Mouse (Mus musculus): Measurements from ENCODE around the gene Akna. TPM values are rescaled to one million over a fixed set of nuclear protein-coding genes. Genes with fewer than 3 reads are reported as not detected.
A peak's percentile ranks its signal among the peaks of the same experiment; 100 is the strongest.

Akna gene
- polyA plus RNA-seq (2015; fragmentation: Nextera tagmentation; extraction: Ambion mirVana) = 10.2 and 10.6 TPM in 2 replicates

DNA sequence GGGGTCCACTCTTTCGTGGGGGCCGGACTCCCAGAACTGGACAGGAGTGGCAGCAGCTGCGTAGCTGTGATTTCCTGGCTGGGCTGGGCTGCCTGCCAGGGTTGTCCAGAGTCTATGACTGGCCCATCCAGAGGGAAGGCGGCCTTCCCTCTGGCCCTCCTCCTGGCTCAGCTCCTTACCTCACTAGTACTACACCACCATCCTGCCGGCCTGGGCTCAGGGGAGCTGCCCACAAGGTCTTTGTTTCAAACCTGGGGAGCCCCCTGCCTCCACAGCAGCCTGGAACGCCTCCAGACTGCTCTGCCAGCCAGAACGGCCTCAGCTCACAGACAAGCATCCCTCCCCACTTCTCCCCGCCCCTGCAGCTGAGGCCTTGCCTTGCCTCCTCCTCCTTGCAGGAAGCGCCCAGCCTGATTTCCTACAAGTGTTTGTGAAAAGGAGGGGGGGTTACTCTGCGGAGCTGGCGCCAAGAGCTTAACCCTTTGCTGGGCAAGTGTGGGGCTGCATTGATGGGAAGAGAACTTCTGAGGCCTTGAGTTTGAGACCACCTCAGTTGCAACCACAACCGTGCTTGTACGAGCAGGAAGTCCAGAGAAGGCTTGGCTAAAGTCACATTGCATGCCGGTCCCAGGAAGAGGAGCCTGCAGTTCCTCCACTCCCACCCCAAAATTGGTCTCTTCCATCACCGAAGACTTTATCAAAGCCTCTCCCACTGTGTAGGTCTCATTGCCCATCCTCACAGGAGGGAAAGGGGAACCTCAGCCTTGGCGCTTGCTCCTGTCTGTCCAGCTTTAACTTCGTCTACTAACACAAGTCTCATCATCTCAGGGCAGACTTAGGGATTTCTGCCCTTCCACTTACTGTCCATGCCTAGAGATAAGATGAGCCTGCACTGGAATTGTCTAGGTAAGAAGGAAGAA, at the start of gene Akna:
Gene Akna, minus strand, starts transcription at position 315 of the 920 bp plus-strand sequence.
- ATAC-seq (ENCODE audit: low read depth) = peak; percentile 93

DNA sequence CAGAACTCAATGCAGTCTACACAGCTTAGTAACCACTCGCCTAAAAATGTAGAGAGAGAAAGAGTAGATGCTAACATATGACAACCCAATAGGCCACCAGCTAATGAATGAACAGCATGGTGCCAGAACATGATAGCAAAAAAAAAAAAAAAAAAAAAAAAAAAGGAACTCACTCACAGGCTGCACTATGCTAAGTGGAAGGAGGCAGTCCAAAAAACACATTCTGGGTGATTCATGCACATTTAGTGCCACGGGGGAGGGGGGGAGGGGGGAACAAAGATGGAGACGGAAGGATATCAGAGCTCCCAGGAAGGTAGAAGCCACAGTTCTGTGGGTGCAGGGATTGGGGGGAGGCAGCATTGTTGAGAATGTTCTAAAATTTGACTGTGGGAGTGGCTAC, 49.4 kb upstream of the Akna start:
- no peak for ATAC-seq (ENCODE audit: low read depth)
- no peak overlapping the region for H3K27ac ChIP-seq (ENCODE audit: low read length)
- H3K27me3 ChIP-seq (ENCODE audit: control insufficient read depth, insufficient read depth, low read depth, low read length) = no peaks in the 10 kb centered on the region
- H3K4me2 ChIP-seq (ENCODE audit: low read depth, low read length) = no peak overlapping the region
- H3K4me1 ChIP-seq (replicated peaks; ENCODE audit: control insufficient read depth, insufficient read depth, low read length) = no peaks in the 10 kb centered on the region
- H3K4me3 ChIP-seq (ENCODE audit: low read length) = no peak overlapping the region
- no peak overlapping the region for H3K9ac ChIP-seq (ENCODE audit: low read length)
- H3K9me3 ChIP-seq (ENCODE audit: control insufficient read depth, low read length) = no peaks in the 10 kb centered on the region
- H3K36me3 ChIP-seq (ENCODE audit: control insufficient read depth, insufficient read depth, low read length) = no peaks in the 10 kb centered on the region
- 70% methylated on average over 3 of the region's 3 CpGs for WGBS

More for the DNA sequence above, at the start of gene Akna:
- WGBS = 2% methylated on average over 17 of the region's 17 CpGs
- H3K9ac ChIP-seq (ENCODE audit: low read length) = peak within 1 kb of the TSS; percentile 69
- peak within 1 kb of the TSS; percentile 47 for H3K4me3 ChIP-seq (ENCODE audit: low read length)
- no peaks in the 10 kb centered on the region for H3K9me3 ChIP-seq (ENCODE audit: control insufficient read depth, low read length)
- peaks cover 80% of the 10 kb centered on the region for H3K4me1 ChIP-seq (replicated peaks; ENCODE audit: control insufficient read depth, insufficient read depth, low read length)
- H3K27me3 ChIP-seq (ENCODE audit: control insufficient read depth, insufficient read depth, low read depth, low read length) = no peaks in the 10 kb centered on the region
- H3K4me2 ChIP-seq (ENCODE audit: low read depth, low read length) = peak within 1 kb of the TSS; percentile 70
- H3K36me3 ChIP-seq (ENCODE audit: control insufficient read depth, insufficient read depth, low read length) = no peaks in the 10 kb centered on the region
- H3K27ac ChIP-seq (ENCODE audit: low read length) = peak within 1 kb of the TSS; percentile 97

DNA sequence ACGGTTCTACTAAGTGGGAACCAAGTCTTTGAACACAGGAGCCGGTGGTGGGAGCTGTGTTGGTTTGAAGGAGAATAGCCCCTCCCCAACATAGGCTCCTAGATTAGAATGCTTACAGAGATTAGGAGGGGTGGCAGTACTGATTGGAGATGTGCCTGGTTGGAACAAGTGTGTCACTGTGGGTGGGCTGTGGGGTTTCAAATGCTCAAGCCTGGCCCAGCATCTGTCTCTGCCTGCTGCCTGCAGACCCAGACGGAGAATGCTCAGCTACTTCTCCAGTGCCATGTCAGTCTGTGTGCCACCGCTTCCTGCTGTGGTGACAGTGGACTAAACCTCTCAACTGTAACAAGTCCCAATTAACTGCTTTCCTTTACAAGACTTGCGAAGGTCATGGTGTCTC, 47.4 kb upstream of the Akna start:
- Histone ChIP-seq H3K4me3 (ENCODE audit: low read length) (no peak overlapping the region), H3K27ac (ENCODE audit: low read length) (no peak overlapping the region)
- WGBS = 73% methylated on average over 5 of the region's 5 CpGs

DNA sequence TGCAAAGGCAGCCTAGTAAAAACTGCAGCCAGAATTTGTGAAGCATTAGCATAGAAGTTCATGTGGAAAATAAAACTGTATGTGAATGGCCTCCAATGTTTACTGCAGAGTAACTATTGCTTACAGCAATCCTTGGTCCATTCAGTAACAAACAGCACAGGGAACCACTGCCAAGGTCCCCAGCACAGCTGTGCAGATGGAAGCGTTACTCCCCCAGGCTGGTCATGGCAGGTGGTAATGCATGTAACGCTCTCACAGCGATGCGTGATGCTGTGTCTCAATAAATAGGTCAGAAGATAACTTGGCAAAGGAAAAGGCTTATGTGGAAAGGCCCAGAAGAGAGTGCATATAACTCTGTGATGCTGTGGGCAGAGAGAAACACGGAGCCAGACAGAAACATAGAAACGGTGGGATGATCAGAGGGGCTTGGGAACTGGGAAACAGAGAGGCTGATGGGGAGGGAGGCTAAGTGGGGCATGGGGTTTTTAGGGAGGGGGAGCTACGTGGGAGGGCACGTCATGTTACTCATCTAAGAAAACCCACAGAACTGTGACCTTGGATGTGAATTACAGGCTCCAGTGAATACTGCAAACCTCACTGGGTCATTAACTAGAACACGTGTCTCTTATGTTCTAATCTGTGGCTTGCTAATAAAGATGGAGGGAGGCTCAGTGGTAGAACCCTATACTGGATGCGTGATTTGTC, 41.4 kb upstream of the Akna start:
- H3K4me3 ChIP-seq (ENCODE audit: low read length) = no peak overlapping the region
- no peak overlapping the region for H3K9ac ChIP-seq (ENCODE audit: low read length)
- H3K4me1 ChIP-seq (replicated peaks; ENCODE audit: control insufficient read depth, insufficient read depth, low read length) = no peaks in the 10 kb centered on the region
- H3K27me3 ChIP-seq (ENCODE audit: control insufficient read depth, insufficient read depth, low read depth, low read length) = no peaks in the 10 kb centered on the region
- no peak overlapping the region for H3K4me2 ChIP-seq (ENCODE audit: low read depth, low read length)
- ATAC-seq (ENCODE audit: low read depth) = no peak
- 83% methylated on average over 10 of the region's 10 CpGs for WGBS
- H3K9me3 ChIP-seq (ENCODE audit: control insufficient read depth, low read length) = no peaks in the 10 kb centered on the region
- H3K27ac ChIP-seq (ENCODE audit: low read length) = no peak overlapping the region
- H3K36me3 ChIP-seq (ENCODE audit: control insufficient read depth, insufficient read depth, low read length) = no peaks in the 10 kb centered on the region

More for the DNA sequence above, 47.4 kb upstream of the Akna start:
- Histone ChIP-seq H3K9ac (ENCODE audit: low read length) (no peak overlapping the region), H3K36me3 (ENCODE audit: control insufficient read depth, insufficient read depth, low read length) (no peaks in the 10 kb centered on the region), H3K27me3 (ENCODE audit: control insufficient read depth, insufficient read depth, low read depth, low read length) (no peaks in the 10 kb centered on the region), H3K9me3 (ENCODE audit: control insufficient read depth, low read length) (no peaks in the 10 kb centered on the region), H3K4me1 (replicated peaks; ENCODE audit: control insufficient read depth, insufficient read depth, low read length) (no peaks in the 10 kb centered on the region), H3K4me2 (ENCODE audit: low read depth, low read length) (no peak overlapping the region)
- no peak for ATAC-seq (ENCODE audit: low read depth)

DNA sequence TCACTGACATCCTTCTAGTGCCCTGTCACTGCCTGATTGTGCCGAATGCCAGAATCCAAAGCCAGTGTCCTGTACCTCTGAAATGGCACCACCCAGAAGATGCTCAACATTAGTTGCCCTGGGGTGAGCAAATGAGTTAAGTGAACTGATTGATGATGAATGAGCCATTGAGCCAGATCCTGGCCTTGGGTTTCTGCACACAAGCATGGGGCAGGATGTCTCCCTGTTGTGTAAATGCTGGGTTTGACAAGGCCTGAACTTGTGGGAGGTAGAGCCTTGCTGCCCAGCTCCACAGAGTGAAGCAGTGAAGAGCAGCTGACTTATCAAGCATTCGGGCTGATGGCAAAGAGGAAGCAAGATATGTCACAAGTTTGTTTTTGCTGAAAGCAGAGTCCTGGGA, 39.9 kb upstream of the Akna start:
- Histone ChIP-seq H3K27me3 (ENCODE audit: control insufficient read depth, insufficient read depth, low read depth, low read length) (no peaks in the 10 kb centered on the region), H3K4me2 (ENCODE audit: low read depth, low read length) (no peak overlapping the region), H3K27ac (ENCODE audit: low read length) (no peak overlapping the region), H3K4me3 (ENCODE audit: low read length) (no peak overlapping the region), H3K36me3 (ENCODE audit: control insufficient read depth, insufficient read depth, low read length) (no peaks in the 10 kb centered on the region), H3K9ac (ENCODE audit: low read length) (no peak overlapping the region), H3K4me1 (replicated peaks; ENCODE audit: control insufficient read depth, insufficient read depth, low read length) (no peaks in the 10 kb centered on the region), H3K9me3 (ENCODE audit: control insufficient read depth, low read length) (no peaks in the 10 kb centered on the region; the same call in 1 of the 2 replicates)
- ATAC-seq (ENCODE audit: low read depth) = no peak
- WGBS = 86% methylated on average over 2 of the region's 2 CpGs

DNA sequence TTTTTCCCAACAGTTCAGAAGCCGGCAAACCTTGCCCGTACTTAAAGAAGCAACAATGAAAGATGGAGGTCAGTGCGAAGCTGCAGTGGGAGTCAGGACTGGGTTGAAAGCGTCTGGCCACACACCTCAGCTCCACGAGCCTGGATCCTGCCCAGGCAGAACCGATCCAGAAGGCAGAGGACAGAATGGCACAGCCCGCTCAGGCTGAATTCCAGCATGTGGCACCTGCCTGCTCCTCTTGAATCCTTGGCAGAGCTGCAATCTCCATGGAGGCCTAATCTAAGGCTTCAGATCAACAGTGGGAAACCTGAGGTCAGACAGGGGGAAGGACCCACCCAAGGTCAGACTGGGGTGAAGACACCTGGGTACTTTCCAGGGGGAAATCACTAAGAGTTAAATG, 38.5 kb upstream of the Akna start:
- WGBS = 92% methylated on average over 7 of the region's 7 CpGs
- no peaks in the 10 kb centered on the region; the same call in 1 of the 2 replicates for H3K9me3 ChIP-seq (ENCODE audit: control insufficient read depth, low read length)

DNA sequence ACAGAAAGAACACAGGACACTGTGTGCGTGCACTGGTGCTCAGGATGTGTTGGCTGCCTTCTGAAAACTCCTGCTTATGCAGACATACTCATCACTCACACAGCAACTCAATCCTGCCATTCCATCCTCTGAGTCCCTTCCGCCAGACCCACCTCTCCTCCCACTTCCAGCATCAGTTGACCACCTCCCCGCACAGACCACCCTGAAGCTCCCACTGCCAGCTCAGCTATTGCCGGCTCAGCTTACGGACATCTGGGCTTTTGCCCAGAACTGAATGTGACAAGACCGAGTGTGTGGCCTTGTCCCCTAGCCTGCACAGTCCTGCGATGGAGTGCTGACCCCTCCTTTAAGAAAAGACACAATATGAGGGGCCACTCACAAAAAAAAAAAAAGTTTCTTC, 37.1 kb upstream of the Akna start:
- Histone ChIP-seq H3K4me2 (ENCODE audit: low read depth, low read length) (no peak overlapping the region), H3K4me1 (replicated peaks; ENCODE audit: control insufficient read depth, insufficient read depth, low read length) (peaks cover 6% of the 10 kb centered on the region; the same call in 1 of the 2 replicates), H3K27me3 (ENCODE audit: control insufficient read depth, insufficient read depth, low read depth, low read length) (no peaks in the 10 kb centered on the region), H3K4me3 (ENCODE audit: low read length) (no peak overlapping the region), H3K9me3 (ENCODE audit: control insufficient read depth, low read length) (no peaks in the 10 kb centered on the region; the same call in 1 of the 2 replicates), H3K27ac (ENCODE audit: low read length) (no peak overlapping the region), H3K36me3 (ENCODE audit: control insufficient read depth, insufficient read depth, low read length) (no peaks in the 10 kb centered on the region), H3K9ac (ENCODE audit: low read length) (no peak overlapping the region)
- 53% methylated on average over 7 of the region's 7 CpGs for WGBS
- 0 out of 2 replicates have a peak, but pooled peaks have one; percentile 29 for ATAC-seq (ENCODE audit: low read depth)

More for the DNA sequence above, 38.5 kb upstream of the Akna start:
- ATAC-seq (ENCODE audit: low read depth) = no peak
- H3K4me3 ChIP-seq (ENCODE audit: low read length) = no peak overlapping the region
- no peaks in the 10 kb centered on the region for H3K36me3 ChIP-seq (ENCODE audit: control insufficient read depth, insufficient read depth, low read length)
- no peak overlapping the region for H3K4me2 ChIP-seq (ENCODE audit: low read depth, low read length)
- no peak overlapping the region for H3K9ac ChIP-seq (ENCODE audit: low read length)
- H3K27ac ChIP-seq (ENCODE audit: low read length) = no peak overlapping the region
- H3K4me1 ChIP-seq (replicated peaks; ENCODE audit: control insufficient read depth, insufficient read depth, low read length) = peaks cover 6% of the 10 kb centered on the region; the same call in 1 of the 2 replicates
- no peaks in the 10 kb centered on the region for H3K27me3 ChIP-seq (ENCODE audit: control insufficient read depth, insufficient read depth, low read depth, low read length)

DNA sequence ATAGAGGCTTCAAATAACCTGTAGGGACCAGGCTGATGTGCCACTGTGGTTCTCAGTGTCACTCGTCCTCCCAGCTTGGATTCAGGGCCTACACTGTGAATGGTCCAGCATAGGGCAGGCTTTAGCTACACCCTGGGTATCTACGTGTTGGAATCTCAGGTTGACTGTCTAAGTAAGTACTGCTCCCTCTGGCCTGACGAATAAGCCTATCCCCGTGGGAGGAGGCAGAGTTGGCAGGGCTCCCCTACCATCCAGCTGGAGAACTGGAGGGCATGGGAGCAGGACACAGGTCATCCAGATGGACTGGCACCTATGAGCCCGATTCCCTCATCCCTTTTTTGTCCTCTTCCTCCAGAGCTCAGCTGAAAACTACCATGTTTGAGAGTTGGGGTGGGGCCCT, 34.8 kb upstream of the Akna start:
- Histone ChIP-seq H3K9me3 (ENCODE audit: control insufficient read depth, low read length) (no peaks in the 10 kb centered on the region; the same call in 1 of the 2 replicates), H3K4me3 (ENCODE audit: low read length) (no peak overlapping the region), H3K4me2 (ENCODE audit: low read depth, low read length) (no peak overlapping the region), H3K27ac (ENCODE audit: low read length) (peak overlapping the region; percentile 18; the same call in 1 of the 2 replicates), H3K36me3 (ENCODE audit: control insufficient read depth, insufficient read depth, low read length) (no peaks in the 10 kb centered on the region), H3K27me3 (ENCODE audit: control insufficient read depth, insufficient read depth, low read depth, low read length) (no peaks in the 10 kb centered on the region), H3K4me1 (replicated peaks; ENCODE audit: control insufficient read depth, insufficient read depth, low read length) (peaks cover 6% of the 10 kb centered on the region; the same call in 1 of the 2 replicates), H3K9ac (ENCODE audit: low read length) (no peak overlapping the region)
- ATAC-seq (ENCODE audit: low read depth) = no peak
- WGBS = 75% methylated on average over 5 of the region's 5 CpGs

Measured in lung, embryonic 16.5 days (tissue).